Mouse (Mus musculus): ENCODE results near the gene Plch2. TPM values are rescaled to one million over a fixed set of nuclear protein-coding genes. Genes with fewer than 3 reads are reported as not detected.
A peak's percentile ranks its signal among the peaks of the same experiment; 100 is the strongest.

Gene Plch2
- total RNA-seq, 4 experiments from 2014 or later = 0.06 TPM; not detected in 3

- DNase-seq (ENCODE audit: low spot score) = no peak
Measured at GRCm38 (mm10) chr4:155074418-155074817, 17.8 kb upstream of the Plch2 start.

- DNase-seq (ENCODE audit: low spot score) = peak; percentile 32
Measured at GRCm38 (mm10) chr4:155070921-155071320, 14.3 kb upstream of the Plch2 start.

- DNase-seq (ENCODE audit: low spot score) = no peak
Measured at GRCm38 (mm10) chr4:155070199-155070598, 13.6 kb upstream of the Plch2 start.

GRCm38 (mm10) chr4:155069191-155069590, 12.6 kb upstream of the Plch2 start:
- DNase-seq (ENCODE audit: low spot score) = no peak

DNA sequence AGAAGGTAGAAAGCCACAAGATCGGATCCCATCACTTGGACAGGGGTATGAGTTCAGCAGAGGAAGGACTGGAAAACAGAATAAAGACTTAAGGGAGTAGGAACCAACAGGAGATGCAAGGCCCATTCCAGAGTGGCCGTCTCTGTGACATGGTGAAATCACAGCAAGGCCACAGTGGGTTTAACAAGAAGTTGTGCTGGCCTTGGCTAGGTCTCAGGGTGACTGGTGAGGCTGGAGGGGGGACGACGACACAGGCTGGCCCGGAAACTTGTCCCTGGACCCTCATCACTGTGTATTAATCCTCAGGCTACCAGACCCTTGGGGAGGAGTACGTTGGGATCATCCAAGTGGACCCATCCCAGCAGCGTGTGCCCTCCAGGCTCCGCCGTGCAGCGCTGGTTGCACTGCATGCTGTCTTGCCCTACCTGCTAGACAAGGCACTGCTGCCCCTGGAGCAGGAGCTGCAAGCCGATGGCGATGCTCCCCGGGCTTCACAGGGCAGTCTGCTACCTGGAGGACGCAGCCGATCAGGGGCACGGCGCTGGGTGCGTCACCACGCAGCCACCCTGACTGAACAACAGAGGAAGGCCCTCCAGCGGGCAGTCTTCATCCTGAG, 11.9 kb upstream of the Plch2 start:
- no peak for DNase-seq (ENCODE audit: low spot score)

GRCm38 (mm10) chr4:155066834-155067522, 10.4 kb upstream of the Plch2 start, which contains the start of gene Pex10:
Gene Pex10, plus strand, starts transcription at chr4:155067016.
- DNase-seq (ENCODE audit: low spot score) = peak; percentile 97

GRCm38 (mm10) chr4:155065970-155066833, 9.6 kb upstream of the Plch2 start:
- DNase-seq (ENCODE audit: low spot score) = peak; percentile 89

GRCm38 (mm10) chr4:155064474-155064873, 7.9 kb upstream of the Plch2 start:
- DNase-seq (ENCODE audit: low spot score) = no peak

- no peak for DNase-seq (ENCODE audit: low spot score)
Measured at GRCm38 (mm10) chr4:155063895-155064294, 7.3 kb upstream of the Plch2 start.

DNA sequence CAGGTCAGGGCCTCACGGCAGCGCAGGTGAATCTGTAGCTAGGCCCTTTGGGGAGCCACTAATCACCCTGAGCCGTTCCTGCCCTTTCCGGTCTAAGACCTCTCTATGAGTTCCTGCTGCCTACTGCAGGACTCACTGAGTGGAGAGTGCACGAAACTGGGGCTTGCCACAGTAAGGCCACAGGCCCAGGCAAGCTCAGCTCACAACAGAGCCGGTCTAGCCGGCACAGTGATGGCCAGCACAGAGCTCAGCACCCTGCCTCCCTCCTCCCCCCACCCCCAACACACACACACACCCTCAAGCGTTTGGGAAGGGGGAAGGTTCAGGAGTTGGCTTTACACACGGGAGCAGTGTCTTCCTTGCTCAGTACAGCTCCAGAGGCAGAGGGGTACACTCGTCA, 1.7 kb upstream of the Plch2 start:
- no peak for DNase-seq (ENCODE audit: low spot score)

DNA sequence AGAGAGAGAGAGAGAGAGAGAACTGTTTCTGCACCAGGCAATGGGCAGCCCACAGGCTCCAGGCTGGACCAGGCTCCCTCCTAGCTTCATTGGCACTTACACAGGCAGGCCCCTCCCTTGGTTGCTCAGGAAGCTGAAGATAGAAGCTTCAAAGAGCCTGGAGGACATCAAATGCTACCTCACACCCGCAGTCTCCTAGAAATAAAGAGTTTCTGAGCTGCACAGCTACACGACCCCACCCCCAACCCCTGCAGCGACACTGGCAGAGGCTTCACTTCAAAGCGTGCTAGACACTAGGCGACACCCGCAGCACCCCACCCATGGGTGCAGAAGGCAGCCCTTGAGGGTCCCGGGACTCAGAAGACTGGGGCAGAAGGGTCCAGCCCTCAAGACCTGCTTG, 6.5 kb downstream of the Plch2 start:
- no peak for DNase-seq (ENCODE audit: low spot score)

DNA sequence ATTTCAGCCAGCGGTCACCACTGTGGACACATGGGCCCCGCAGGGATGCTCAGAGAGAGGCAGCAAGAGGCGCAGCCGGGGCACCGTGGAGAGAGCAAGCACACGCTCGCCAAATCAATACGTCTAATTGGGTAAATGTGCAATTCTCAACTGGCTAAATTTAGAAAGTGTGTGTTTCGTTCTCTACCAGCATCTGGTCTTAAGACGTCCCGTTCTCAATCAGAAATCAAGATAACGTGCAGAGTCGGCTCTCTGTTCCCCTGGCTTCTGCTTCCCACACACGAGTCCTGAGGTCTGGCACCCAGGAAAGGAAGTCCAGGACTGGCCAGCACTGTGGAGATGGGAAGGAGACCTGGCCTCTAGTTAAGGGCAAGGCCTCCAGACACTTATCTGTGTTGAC, 9.9 kb downstream of the Plch2 start:
- DNase-seq (ENCODE audit: low spot score) = no peak

DNA sequence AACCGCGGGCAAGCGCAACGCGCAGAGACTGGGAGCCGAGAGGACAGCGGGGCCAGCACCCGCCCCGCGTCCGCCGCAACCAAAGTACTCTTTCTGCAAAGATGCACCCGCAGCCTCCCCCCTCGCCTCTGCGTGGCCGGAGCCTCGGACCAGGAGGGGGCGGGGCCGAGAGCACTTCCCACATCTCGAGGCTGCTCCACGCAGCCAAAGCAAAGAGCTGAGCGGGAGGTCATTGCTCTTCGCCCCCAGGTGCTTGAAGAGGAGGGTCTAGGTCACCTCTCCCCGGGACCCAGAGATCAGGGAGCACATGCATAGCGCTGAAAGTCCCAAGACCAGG, 13.3 kb downstream of the Plch2 start:
- DNase-seq (ENCODE audit: low spot score) = no peak

DNA sequence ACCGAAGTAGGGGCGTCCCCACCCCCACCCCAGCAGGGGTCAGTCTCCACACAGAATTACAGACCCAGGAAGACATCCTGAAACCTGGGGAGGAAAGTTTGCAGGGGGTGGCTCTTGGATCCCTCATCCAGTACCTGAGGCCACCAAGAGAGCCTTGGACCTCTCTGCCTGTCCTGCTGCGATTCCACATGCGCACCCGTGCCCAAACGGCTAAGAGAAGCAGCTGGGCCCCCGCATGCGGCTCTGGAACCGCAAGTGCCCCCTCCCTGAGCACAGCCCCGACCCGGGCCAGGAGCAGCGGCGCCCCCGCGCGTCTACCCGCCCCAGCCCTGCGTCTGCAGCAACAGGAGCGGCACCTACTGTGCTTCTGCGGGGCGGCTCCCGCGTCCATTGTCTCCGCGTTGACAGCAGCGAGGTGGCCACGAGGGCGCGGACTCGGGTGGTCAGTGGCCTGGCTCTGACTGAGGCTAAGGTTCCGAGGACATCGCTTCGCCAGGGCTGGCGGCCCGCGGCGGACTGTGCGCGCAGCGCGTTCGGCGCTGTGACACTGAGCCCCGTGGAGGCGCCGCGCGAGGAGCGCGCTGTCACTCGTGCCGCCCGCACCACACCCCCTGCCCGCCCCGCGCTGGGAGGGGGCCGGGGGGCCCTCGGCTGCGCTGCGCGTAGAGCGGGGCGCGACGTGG, 13.8 kb downstream of the Plch2 start:
- DNase-seq (ENCODE audit: low spot score) = no peak

- DNase-seq (ENCODE audit: low spot score) = no peak
Measured at GRCm38 (mm10) chr4:155040696-155041095, 15.9 kb downstream of the Plch2 start.

DNA sequence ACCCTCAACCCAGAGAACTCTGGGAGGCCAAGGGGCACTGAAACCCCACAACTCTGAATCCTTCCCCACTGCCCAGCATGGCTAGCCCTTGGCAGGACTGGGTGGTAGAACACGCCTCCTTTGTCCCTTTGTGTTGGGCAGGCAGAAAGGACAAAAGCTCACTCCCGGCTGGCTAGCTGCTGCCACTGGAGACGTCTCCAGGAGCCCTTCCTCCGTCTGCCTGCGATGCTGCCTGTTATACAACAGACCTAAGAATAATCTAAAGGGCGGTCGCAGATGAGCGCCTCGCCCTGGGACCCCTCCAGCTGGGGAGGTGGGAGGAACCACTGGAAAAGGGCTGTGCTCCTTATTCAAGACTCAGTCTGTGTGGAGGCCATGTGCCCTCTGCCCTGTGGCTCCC, 16.4 kb downstream of the Plch2 start:
- DNase-seq (ENCODE audit: low spot score) = no peak

DNA sequence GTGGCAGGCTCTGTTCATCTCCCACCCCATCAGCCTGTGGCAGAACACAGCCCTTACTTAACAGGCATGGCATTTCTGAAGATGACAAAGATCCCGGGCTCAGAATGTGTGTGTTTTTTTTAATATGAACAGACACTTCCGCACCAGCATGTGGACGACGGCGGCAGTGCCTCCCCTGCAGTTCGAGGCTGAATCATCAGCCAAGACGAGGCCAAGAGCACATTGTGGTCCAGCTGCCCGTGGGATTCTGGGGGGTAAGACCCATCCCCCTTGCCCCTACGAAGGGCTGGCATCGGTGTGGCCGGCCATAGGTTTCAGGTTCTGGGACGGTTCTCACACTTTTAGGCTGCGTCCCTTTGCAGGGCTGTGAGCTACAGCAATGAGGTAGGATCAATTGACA, 21.8 kb downstream of the Plch2 start:
- no peak for DNase-seq (ENCODE audit: low spot score)

GRCm38 (mm10) chr4:155034202-155034601, 22.4 kb downstream of the Plch2 start:
- no peak for DNase-seq (ENCODE audit: low spot score)

DNA sequence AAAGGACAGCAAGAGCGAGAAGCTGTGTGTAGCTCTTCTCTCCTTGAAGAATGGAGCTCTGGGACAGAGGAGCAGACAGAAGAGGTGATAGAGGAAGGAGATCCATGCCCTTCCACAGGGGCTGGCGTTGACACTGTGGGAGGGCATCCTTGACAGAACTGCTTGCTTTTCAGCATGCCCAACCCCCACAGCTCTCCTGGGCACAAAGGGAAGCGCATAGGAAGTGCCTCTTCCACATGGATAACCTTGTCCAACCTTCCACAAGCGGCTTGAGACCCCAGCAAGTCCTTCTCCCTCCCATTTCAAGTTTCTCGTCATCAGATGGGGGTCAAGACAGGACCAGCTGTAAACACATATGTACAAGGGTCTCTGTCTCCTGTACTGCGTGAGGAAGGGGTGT, 23.5 kb downstream of the Plch2 start:
- no peak for DNase-seq (ENCODE audit: low spot score)

DNA sequence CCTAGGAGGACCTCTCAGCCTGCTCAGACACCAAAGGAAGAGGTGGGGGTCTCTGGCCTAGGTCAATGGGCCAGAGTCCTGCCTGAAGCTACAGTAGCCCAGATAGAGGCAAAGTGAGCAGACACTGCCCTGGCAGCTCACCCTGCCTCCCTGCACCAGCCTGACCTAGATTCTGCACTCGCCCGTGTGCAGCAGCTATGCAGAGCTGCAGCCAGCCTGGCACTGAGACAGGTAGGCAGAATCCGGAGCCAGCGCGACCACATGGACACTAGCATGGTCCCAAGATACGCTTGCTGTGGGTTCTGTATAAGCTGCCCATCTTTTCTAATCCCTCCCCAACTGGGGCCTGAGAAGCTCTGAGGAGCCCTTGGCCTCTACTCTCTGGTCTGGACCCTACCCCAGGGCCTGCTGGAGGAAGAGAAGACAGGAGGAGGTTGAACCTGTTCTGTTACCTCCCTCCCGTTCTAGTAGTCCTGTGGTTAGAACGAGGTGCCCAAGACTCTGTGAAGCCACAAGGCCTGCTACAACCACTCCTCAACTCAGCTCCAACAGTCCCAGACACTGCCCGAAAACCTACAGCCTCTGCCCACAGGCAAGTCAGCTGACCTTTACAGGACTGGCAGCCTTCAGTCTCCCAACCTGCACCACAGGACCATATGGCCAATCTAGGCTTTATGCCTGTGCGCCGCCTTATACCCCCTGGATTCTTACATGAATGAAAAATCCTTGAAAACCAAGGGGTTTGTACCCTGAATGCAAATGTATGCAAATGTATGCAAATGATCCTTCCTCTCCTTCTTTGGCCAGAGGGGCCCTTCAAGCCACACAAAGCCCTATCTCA, 32.2 kb downstream of the Plch2 start:
- DNase-seq (ENCODE audit: low spot score) = no peak

DNA sequence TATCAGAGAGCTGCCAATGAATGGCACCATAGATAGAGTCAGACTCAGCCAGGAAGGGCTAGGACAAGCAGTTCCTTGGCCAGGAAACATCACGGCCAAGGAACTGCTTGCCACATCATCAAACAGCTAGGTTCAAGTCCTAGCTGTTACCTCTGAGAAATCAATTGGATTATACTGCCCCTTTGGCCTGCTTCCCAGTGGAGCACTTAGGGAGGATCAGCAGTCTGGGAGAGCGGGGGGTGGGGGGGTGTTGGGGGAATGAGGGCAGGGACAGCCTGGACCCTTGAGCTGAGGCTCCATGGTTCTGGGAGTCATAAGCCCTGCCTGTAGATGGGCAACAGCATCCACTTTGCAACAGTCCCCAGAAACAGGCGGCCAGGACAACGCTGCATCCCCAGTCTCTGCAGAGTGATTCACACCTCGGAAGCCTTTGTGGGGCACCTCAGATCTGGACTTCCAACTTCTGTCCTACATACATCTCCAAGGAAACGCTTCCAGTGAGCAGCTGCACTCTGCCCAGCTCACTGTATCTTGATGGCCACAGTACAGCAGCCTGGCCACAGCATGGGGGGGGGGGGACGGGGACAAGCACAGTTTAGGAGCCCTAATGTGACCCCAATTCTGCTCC, 34.2 kb downstream of the Plch2 start:
- DNase-seq (ENCODE audit: low spot score) = no peak

Measured in heart, adult 8-10 months (tissue).